Mouse (Mus musculus) layer of hippocampus, adult 2 months (tissue): Measurements from ENCODE around the gene Micall1. TPM values are rescaled to one million over a fixed set of nuclear protein-coding genes. Genes with fewer than 3 reads are reported as not detected.
A peak's percentile ranks its signal among the peaks of the same experiment; 100 is the strongest.

Experiments used
- DNase-seq, 2 experiments: peaks; one replicate each; pipeline ENCODE4 v3.0.0; 2022; ENCODE audit warnings: low spot score in 2 of 2
- H3K27ac ChIP-seq: fragments of 200-600 bp; 2 replicates; pipeline ENCODE4 v1.8.1; 2022
- H3K4me3 ChIP-seq: fragments of 200-600 bp; 2 replicates; pipeline ENCODE4 v1.8.1; 2022; ENCODE audit warnings: mild to moderate bottlenecking
- CTCF ChIP-seq: fragments of 200-600 bp; conservative IDR thresholded peaks from 2 replicates; pipeline ENCODE4 v1.8.1; 2022; ENCODE audit warnings: antibody characterized with exemption, mild to moderate bottlenecking, moderate library complexity
- total RNA-seq, 2 experiments: library from RNA; stranded (reverse); gene quantifications; 2 replicates each; pipeline ENCODE4 v1.2.3; 2021

The Micall1 gene
- total RNA-seq, 2 experiments from 2014 or later: 31.4 to 35.3 TPM

- no peak for TF ChIP-seq CTCF
Observed at GRCm38 (mm10) chr15:79124331-79124875, 15.7 kb downstream of the Micall1 start.

DNA sequence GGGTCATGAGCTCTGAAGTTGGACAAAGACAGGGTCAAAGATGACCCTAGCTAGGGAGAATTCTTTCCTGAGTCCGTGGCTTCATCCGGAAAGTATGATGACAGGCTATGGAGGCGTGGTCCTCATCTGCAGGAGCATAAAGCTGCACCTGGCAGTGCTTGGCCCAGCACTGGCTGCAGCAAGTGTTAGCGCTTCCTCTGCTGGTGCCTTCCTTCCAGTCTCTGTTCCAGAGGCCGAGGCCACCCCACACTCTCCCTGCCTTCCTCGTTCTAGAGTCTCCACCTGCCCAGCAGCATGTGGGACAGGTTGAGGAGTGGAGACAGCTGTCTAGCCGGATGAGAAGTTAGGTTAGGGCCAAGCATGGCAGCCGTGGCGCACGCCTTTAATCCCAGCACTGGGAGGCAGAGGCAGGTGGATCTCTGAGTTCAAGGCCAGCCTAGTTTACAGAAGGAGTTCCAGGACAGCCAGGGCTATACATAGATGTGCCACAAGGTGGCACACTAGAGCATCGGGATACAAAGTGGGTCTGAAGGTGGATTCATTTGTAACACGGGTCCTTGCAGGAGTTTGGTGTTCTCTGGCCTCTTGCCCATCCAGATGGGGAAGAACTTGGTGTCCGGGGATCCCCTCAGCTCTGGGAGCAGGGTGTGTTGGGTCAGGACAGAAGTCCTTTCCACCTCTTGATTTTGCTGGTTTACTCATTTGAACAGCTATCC lies 17.7 kb downstream of the Micall1 start:
- DNase-seq: peak in 1 of 2 experiments; percentile 61
- Histone ChIP-seq H3K27ac (no peak overlapping the region), H3K4me3 (no peak overlapping the region)
- TF ChIP-seq CTCF: peak; percentile 81

More at GRCm38 (mm10) chr15:79124331-79124875, 15.7 kb downstream of the Micall1 start:
- DNase-seq: no peak
- no peak overlapping the region for H3K4me3 ChIP-seq
- H3K27ac ChIP-seq: peak overlapping the region; percentile 7; the same call in 1 of the 2 replicates

DNA sequence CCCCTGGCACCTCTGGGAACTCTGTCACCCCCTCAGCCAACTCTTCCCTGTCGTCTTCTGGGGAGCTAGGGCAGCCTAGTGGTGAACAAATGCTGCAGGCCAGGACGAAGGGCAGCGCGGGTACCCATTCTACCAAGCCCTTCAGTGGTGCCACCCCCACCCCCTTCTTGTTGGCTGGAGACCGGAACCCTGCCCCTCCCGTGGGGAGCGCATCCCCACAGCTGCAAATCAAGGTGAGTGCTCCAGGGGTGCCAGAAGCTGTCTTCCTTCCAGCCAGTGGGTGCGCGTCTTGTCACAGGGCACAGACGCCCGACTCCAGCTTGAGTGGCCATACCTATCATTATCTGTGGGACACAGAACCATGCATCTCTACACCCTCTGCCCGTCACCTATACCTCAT lies 18.4 kb downstream of the Micall1 start:
- TF ChIP-seq CTCF: no peak
- H3K4me3 ChIP-seq: no peak overlapping the region
- no peak overlapping the region for H3K27ac ChIP-seq
- DNase-seq: no peak

- DNase-seq: no peak
- Histone ChIP-seq H3K4me3 (no peak overlapping the region), H3K27ac (no peak overlapping the region)
- peak; percentile 74 for TF ChIP-seq CTCF
Observed at GRCm38 (mm10) chr15:79128208-79128607, 19.5 kb downstream of the Micall1 start.

GRCm38 (mm10) chr15:79129311-79129710 lies 20.6 kb downstream of the Micall1 start:
- TF ChIP-seq CTCF: no peak

GRCm38 (mm10) chr15:79130782-79131181 lies 22.1 kb downstream of the Micall1 start:
- no peak for TF ChIP-seq CTCF
- DNase-seq: no peak
- H3K27ac ChIP-seq: no peak overlapping the region; the same call in 1 of the 2 replicates

More at GRCm38 (mm10) chr15:79129311-79129710, 20.6 kb downstream of the Micall1 start:
- no peak overlapping the region for H3K4me3 ChIP-seq
- no peak overlapping the region for H3K27ac ChIP-seq
- no peak for DNase-seq

DNA sequence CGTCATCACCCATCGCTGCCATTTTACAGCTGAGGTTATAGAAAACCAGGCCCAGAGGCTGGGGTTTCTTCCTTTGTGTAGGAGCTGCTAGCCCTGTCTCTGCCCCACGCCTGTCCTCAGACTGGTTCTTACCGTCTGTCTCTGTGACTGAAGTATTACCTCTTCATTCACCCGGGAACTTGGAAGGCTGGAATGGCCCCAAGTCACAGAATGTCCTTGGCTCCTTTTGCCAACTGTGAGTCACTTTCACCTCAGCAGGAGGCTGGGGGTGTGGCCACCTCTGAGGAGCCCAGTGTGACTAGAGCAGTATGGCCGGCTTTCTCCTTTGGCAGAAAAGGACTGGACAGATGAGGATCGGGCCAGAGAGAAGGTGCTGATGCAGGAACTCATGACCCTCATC lies 22.7 kb downstream of the Micall1 start:
- no peak for DNase-seq
- Histone ChIP-seq H3K27ac (peak overlapping the region; percentile 23; the same call in 1 of the 2 replicates), H3K4me3 (no peak overlapping the region)
- TF ChIP-seq CTCF: no peak

More at GRCm38 (mm10) chr15:79130782-79131181, 22.1 kb downstream of the Micall1 start:
- H3K4me3 ChIP-seq: no peak overlapping the region

GRCm38 (mm10) chr15:79133191-79133661 lies 24.5 kb downstream of the Micall1 start:
- H3K4me3 ChIP-seq: no peak overlapping the region
- TF ChIP-seq CTCF: no peak
- no peak for DNase-seq
- no peak overlapping the region for H3K27ac ChIP-seq

DNA sequence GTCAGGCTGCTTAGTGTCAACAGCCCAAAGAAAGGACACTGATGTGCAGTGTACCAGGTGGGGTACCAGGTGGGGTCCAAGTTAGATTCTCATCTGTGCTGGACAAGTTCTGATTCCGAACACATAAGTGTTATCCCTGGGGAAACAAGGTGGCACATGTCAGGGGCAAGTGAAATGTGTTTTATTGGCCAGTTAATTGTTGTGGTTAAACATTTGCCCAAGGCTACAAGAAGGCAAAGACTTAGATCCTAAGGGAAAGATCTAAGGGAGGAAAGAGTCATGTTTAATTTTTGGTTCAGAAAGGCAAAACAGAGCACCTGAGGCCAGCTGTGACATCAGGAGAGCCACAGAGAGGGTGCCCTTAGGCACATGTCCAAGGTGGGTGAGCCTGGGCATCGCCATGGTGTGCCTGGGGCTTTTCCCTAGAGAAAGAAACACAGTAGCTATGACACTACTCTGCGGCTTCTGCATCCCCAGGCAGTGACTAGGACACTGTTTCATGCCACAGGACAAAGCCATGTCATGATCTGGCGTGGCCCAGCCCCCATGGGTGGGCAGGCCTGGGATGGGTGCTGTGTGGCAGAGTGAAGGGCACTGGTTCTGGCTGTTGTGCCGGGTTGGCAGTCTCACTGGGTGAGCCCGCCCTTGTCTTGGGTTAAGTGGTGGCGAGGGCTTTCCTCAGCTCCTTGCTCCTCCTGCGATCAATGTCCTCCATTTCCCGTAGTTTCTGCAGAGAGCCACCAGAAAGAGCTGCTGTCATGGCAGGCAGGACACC lies 26.0 kb downstream of the Micall1 start:
- TF ChIP-seq CTCF: no peak
- Histone ChIP-seq H3K27ac (no peak overlapping the region), H3K4me3 (no peak overlapping the region)
- DNase-seq: no peak

- DNase-seq: no peak
- Histone ChIP-seq H3K4me3 (no peak overlapping the region), H3K27ac (no peak overlapping the region)
- no peak for TF ChIP-seq CTCF
Observed at GRCm38 (mm10) chr15:79135332-79135731, 26.6 kb downstream of the Micall1 start.

DNA sequence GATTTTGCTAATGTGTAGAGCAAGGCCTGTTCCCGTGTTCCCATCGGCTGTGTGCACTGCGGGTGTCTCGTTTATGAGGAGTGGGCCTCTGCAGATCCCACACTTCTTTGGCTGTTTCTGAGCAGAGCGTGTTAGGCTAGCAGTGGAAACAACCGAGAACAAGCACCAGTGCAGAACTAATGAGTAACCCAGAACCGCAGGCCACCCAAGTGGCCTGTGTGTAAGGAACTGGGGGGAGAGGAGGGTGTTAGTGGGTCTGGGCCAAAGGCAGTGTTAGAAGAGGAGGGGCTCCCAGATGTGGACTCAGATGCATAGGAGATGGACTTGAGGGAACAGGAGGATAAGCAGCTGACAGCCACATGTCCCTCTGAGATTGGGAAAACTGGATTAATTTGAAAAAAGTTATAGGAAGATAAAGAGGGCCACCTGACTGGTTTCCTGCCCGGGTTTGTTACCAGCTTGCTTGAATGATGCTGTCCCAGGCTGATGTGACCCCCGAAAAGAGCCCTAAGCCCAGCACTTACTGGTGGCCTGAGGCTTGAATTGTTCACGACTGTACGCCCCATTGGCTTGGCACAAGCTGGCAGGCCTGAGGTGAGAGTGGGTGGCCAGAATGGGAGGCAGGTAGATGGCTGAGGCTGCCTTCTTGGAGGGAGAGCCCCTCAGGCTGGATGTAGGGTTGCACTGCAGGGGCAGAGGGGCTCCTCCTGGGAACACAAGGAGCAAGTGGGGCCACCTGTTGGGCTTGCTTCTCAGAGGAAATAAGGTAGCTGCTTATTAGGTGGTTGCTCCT lies 27.3 kb downstream of the Micall1 start:
- H3K27ac ChIP-seq: peak overlapping the region; percentile 36; the same call in 1 of the 2 replicates
- no peak overlapping the region for H3K4me3 ChIP-seq
- no peak for DNase-seq
- TF ChIP-seq CTCF: no peak

GRCm38 (mm10) chr15:79139640-79140039 lies 30.9 kb downstream of the Micall1 start:
- peak; percentile 69 for TF ChIP-seq CTCF

More at GRCm38 (mm10) chr15:79139640-79140039, 30.9 kb downstream of the Micall1 start:
- Histone ChIP-seq H3K27ac (no peak overlapping the region), H3K4me3 (no peak overlapping the region)
- DNase-seq: no peak
